Mouse (Mus musculus) stomach, postnatal 0 days (tissue): Measurements from ENCODE around the gene Anp32a. TPM values are rescaled to one million over a fixed set of nuclear protein-coding genes. Genes with fewer than 3 reads are reported as not detected.

ENCODE experiments used
- ATAC-seq: fragments of 200-750 bp; cut with Nextera tagmentation; 2 replicates; pipeline ENCODE4 v1.8.0; 2017; ENCODE audit not compliant: low FRiP score, low TSS enrichment
- DNase-seq: peaks from one replicate; pipeline ENCODE4 v3.0.0-alpha.2; 2016; ENCODE audit warnings: low spot score
- H3K27ac ChIP-seq: fragments of 300-500 bp; sonication (generic); replicated peaks from 2 replicates; pipeline ENCODE4 v1.5.1; 2014; ENCODE audit warnings: mild to moderate bottlenecking, control low read depth
- H3K27me3 ChIP-seq: fragments of 300-500 bp; sonication (generic); 2 replicates; pipeline ENCODE4 v1.6.1; 2014; ENCODE audit warnings: low read length; ENCODE audit not compliant: control insufficient read depth, insufficient read depth
- H3K36me3 ChIP-seq: fragments of 300-500 bp; sonication (generic); 2 replicates; pipeline ENCODE4 v1.6.1; 2014; ENCODE audit warnings: low read length, mixed read lengths; ENCODE audit not compliant: control insufficient read depth, insufficient read depth
- H3K4me1 ChIP-seq: fragments of 300-500 bp; sonication (generic); replicated peaks from 2 replicates; pipeline ENCODE4 v1.6.1; 2014; ENCODE audit warnings: antibody characterized with exemption; ENCODE audit not compliant: control insufficient read depth, insufficient read depth
- H3K4me2 ChIP-seq: fragments of 300-500 bp; sonication (generic); replicated peaks from 2 replicates; pipeline ENCODE4 v1.6.1; 2014; ENCODE audit warnings: low read depth, mild to moderate bottlenecking, control low read depth, moderate library complexity
- H3K4me3 ChIP-seq: fragments of 300-500 bp; sonication (generic); 2 replicates; pipeline ENCODE4 v1.5.1; 2014; ENCODE audit warnings: low read depth, low read length, control low read depth
- H3K9ac ChIP-seq: fragments of 300-500 bp; sonication (generic); 2 replicates; pipeline ENCODE4 v1.6.1; 2014; ENCODE audit warnings: mild to moderate bottlenecking, low read length, control low read depth, mixed read lengths
- H3K9me3 ChIP-seq: fragments of 300-500 bp; sonication (generic); 2 replicates; pipeline ENCODE4 v1.6.1; 2016; ENCODE audit warnings: low read length; ENCODE audit not compliant: control insufficient read depth
- CTCF ChIP-seq: IDR thresholded peaks from 2 replicates; pipeline ENCODE4 v1.5.1; 2016; ENCODE audit warnings: antibody characterized with exemption, low read depth, mild to moderate bottlenecking, moderate library complexity
- EP300 ChIP-seq: optimal IDR thresholded peaks from 2 replicates; pipeline ENCODE3; 2016; ENCODE audit warnings: antibody characterized with exemption
- WGBS: fragments of 180-500 bp; shearing (Covaris S2); extraction: QIAGEN DNeasy Blood & Tissue Kit; methylation state at CpG from one replicate; pipeline ENCODE4 v1.1.7; 2014; 5-methylcytosine and 5-hydroxymethylcytosine counted together
- polyA plus RNA-seq: library from polyadenylated mRNA; unstranded; fragments of >200 nt; fragmentation: Nextera tagmentation; extraction: Ambion mirVana; gene quantifications from 2 replicates; pipeline ENCODE4 v1.2.1, GENCODE M21; 2015

Anp32a gene
- polyA plus RNA-seq, 1 experiment from 2014 or later: 89.9 TPM

DNA sequence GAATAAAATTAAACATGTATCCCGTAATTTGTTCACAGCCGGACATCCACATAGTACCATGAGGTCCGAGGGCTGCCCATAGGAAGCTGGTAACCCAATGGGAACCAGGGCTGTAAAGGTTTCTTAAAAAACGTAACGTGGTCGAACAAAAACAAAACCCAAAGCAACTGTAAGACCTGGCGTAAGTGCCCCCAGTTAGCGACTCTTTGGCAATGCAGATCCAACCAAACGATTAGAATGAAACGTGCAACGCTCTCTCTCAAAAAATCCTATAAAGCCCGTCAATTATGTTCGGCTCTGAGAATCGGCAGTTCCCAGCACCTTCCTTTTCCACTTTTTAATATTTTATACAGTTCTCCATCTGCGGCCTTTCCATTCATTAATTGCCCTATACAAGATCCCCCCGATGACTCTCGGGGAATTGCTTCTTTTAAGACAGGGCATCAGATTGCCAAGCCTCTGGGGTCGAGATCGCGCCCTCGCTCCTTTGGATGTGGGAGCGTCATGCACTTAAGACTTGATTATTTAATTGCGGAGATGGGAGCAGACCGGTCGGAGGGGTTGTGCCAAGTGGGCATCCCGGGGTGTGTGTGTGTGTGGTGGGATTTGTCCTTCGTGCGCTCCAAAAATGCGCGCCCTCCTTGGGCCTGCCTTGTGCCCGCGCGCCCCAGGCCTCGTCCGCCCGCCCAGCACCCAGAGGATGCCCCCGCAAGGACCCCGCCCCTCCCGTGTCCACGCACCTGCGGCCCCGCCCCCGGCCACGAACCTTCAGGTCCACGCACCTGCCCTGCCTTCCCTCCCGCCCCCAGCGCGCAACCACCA is 581 bp upstream of the Anp32a start:
- TF ChIP-seq EP300 (no peak), CTCF (no peak)
- 3% methylated on average over 42 of the region's 48 CpGs for WGBS
- Histone ChIP-seq H3K27ac (no peak overlapping the region), H3K4me1 (peaks cover 5% of the 10 kb centered on the region; the same call in 1 of the 2 replicates), H3K4me2 (peak overlapping the region; percentile 84), H3K27me3 (no peaks in the 10 kb centered on the region), H3K9ac (peak overlapping the region; percentile 72), H3K36me3 (no peaks in the 10 kb centered on the region), H3K9me3 (no peaks in the 10 kb centered on the region), H3K4me3 (peak overlapping the region; percentile 89)
- ATAC-seq (no peak; the same call in 1 of the 2 replicates), DNase-seq (no peak)

DNA sequence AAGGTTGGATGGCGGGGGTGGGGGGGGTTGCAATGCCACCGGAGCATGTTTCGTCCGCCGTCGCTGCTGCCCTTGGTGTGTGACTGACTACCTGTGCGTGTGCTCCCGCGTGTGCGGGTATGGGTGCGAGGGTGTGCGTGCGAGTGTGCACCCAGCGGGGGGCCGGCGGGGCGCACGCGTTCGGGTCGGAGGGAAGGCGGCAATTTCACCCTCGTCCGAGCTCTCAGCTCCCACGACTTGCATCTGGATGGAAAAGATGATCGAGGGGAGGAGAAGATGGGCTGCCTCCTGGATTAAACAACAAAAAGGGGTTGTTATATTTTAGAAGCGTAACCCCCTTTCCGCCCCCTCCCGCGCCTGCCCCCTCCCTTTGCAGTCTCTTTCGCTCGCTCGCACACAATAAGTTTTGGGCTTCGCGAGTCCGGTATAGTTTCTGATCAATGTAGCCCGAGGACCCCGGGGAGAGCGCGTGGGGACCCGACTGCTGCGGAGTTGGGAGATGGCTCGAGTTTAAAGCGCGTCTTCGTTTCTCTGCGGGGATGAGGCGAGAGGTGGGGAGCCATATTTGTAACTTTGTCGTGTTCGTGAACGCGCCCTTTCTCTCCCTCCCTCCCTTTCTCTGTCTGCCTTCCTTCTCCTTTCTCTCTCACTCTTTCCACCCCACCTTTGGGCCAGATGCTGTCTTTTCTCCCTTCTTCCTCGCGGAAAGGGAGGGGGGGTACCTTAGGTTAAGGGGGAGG is 778 bp downstream of the Anp32a start:
- peak overlapping the region; percentile 99 for H3K27ac ChIP-seq
- no peaks in the 10 kb centered on the region for H3K27me3 ChIP-seq
- peak overlapping the region; percentile 98 for H3K4me2 ChIP-seq
- H3K4me1 ChIP-seq: peaks cover 5% of the 10 kb centered on the region; the same call in 1 of the 2 replicates
- H3K4me3 ChIP-seq: peak overlapping the region; percentile 89
- no peak for TF ChIP-seq EP300
- no peak for TF ChIP-seq CTCF
- peak; percentile 49 for DNase-seq
- H3K9ac ChIP-seq: peak overlapping the region; percentile 97
- no peak for ATAC-seq
- WGBS: 0% methylated on average over 54 of the region's 54 CpGs
- H3K9me3 ChIP-seq: no peaks in the 10 kb centered on the region
- H3K36me3 ChIP-seq: no peaks in the 10 kb centered on the region

DNA sequence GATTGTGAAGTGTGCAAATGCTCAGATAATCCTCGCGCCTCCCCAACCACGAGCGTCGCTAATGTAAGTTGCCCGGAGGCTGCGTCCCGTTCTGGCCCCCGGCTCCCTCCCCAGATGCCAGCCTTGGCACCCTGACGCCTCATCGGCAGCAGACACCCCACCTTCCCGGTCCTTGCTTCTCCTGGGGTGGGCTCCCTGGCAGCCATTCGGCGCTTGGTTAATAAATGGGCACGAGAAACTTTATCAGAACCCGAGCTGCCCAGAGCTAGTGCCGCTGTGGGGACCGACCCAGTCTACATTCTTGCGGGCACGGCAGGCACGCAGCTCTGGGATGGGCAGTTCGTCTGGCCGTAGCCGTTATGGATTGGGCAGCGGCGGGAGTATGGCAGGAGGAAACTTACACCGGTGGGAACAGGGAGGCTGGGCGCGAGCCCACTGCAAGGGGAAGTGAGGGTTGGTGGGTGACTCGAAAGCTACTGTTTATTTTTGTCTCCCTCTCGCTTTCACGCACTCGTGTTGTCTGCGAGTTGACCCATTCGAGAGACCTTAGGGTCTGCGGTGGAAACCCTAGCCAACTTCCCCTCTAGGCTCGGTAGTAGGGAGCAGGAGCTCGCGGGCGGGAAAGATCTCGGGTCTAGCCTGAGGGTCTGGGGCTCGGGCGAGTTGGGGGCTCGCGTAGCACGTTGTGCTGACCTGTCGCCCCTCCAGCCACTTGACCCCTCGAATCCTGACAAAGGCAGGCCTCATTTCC is 1.5 kb downstream of the Anp32a start:
- peak overlapping the region; percentile 97 for H3K9ac ChIP-seq
- H3K9me3 ChIP-seq: no peaks in the 10 kb centered on the region
- H3K27ac ChIP-seq: peak overlapping the region; percentile 99
- H3K36me3 ChIP-seq: no peaks in the 10 kb centered on the region
- WGBS: under 1% methylated on average over 48 of the region's 48 CpGs
- peak overlapping the region; percentile 98 for H3K4me2 ChIP-seq
- DNase-seq (peak; percentile 74), ATAC-seq (no peak)
- H3K4me3 ChIP-seq: peak overlapping the region; percentile 89
- H3K4me1 ChIP-seq: peaks cover 5% of the 10 kb centered on the region; the same call in 1 of the 2 replicates
- TF ChIP-seq CTCF: no peak
- TF ChIP-seq EP300: no peak
- no peaks in the 10 kb centered on the region for H3K27me3 ChIP-seq

DNA sequence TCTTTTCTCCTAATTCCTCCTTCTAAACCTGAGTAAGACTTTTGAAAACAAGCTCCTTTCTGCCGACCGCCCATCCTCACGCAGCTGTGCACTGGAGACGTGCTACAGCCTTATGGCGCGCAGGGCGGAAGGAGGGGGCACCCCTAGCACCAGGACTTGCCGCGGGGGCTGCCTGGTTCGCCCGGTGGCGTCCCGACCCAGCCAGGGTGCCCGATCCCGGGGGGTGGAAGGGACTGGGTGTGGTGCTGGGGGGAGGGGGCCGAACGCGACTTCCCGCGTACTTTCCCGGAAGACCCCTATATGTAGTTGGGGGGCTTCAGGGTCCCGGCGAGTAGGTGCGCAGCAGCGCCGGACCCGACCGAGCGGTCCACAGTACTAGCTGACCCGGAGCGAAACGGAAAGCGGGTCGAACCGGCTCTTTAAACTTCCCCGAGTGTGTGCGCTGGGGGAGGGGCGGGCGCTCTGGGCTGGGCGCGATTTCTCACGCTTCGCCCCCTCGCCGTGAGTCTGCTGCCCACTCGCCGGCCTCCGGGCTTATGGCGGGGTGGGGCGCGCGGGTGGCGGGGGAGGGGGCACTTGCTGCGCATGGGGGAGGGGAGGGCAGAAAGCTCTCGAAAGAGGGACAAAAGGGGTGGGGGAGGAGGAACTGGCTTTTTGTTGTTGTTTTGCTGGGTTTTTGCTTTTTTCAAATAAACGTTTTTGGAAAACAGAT is 2.3 kb downstream of the Anp32a start:
- peak overlapping the region; percentile 89 for H3K4me3 ChIP-seq
- TF ChIP-seq EP300 (no peak), CTCF (no peak)
- H3K4me1 ChIP-seq: peaks cover 6% of the 10 kb centered on the region; the same call in 1 of the 2 replicates
- no peaks in the 10 kb centered on the region for H3K27me3 ChIP-seq
- under 1% methylated on average over 43 of the region's 56 CpGs for WGBS
- peak; percentile 59 for ATAC-seq
- H3K4me2 ChIP-seq: peak overlapping the region; percentile 98
- H3K27ac ChIP-seq: peak overlapping the region; percentile 99
- no peaks in the 10 kb centered on the region for H3K36me3 ChIP-seq
- DNase-seq: peak; percentile 84
- peak overlapping the region; percentile 97 for H3K9ac ChIP-seq
- H3K9me3 ChIP-seq: no peaks in the 10 kb centered on the region

DNA sequence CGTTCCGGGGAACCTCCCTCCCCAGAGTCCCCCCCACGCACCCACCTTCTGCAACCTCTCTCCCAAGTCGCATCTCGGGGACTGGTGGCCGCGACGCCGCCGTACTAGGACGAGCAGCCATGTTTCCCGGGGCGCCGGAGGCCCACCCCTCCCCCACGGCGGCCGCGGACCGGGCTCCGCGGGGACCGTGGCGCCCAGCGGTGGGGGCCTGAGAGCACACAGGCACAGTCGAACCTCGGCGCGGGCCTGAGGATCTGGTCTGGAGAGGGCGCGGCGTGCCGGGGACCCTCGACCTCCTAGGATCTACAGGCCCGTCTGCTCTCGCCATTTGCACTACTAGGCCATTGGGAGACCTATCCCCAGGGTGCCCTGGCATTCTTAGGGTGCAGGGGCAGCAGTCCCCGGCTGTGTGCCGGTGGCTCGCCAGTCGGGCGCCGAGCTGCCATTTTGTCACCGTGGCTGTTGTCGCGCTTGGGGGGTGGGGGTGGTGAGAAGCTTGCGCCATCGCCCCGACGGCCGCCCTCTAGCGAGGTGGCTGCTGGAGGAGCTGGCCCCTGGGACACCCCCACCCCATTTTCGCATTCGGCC is 2.9 kb downstream of the Anp32a start:
- peak; percentile 72 for DNase-seq
- Histone ChIP-seq H3K9me3 (no peaks in the 10 kb centered on the region), H3K27ac (peak overlapping the region; percentile 99), H3K9ac (peak overlapping the region; percentile 97), H3K27me3 (no peaks in the 10 kb centered on the region), H3K4me2 (peak overlapping the region; percentile 98), H3K4me1 (peaks cover 7% of the 10 kb centered on the region; the same call in 1 of the 2 replicates), H3K4me3 (peak overlapping the region; percentile 89), H3K36me3 (no peaks in the 10 kb centered on the region)
- under 1% methylated on average over 52 of the region's 52 CpGs for WGBS
- peak; percentile 42 for ATAC-seq
- TF ChIP-seq CTCF (peak; percentile 25; the same call in 1 of the 2 replicates), EP300 (no peak)
